Mouse (Mus musculus): Measurements from ENCODE around the gene Rp9. TPM values are rescaled to one million over a fixed set of nuclear protein-coding genes. Genes with fewer than 3 reads are reported as not detected.

Rp9 gene
- polyA plus RNA-seq (2012; ENCODE audit: insufficient read depth, insufficient read length, missing spikeins) = 65.4 and 89.1 TPM in 2 replicates

DNA sequence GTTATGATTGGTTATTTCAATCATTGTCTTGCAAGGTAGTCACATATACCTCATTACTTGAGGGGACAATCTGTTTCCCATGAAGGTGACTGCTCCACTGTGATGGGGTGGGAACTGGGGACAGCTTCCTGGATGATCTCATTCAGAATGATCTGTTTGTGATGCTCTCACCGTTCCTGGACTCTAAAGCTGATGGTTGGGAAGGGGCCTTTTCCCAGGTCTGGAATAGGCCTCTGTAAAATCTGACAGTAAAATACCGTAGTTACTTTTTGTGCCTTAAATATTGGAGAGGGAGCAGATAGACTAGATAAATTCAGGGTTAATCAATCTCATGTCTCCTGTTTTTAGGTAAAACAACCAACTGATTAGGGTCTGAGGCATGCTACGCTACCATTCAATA is at the start of gene Rp9:
Rp9 (minus strand) TSS at position 101 of the 400 bp plus-strand sequence.
- H3K27ac ChIP-seq (ENCODE audit: insufficient read depth, low read depth, low read length) = no peak within 1 kb of the TSS
- H3K4me1 ChIP-seq (ENCODE audit: control insufficient read depth, insufficient read depth, low read length) = no peaks in the 10 kb centered on the region
- no peak for TF ChIP-seq CTCF (IDR thresholded peaks at IDR 0.05; ENCODE audit: low read depth, low read length)
- TF ChIP-seq POLR2A (IDR thresholded peaks at IDR 0.05; ENCODE audit: borderline replicate concordance, low read depth, low read length) = no peak
- peak within 1 kb of the TSS; percentile 44 for H3K4me3 ChIP-seq (ENCODE audit: insufficient read depth, low read length)

DNA sequence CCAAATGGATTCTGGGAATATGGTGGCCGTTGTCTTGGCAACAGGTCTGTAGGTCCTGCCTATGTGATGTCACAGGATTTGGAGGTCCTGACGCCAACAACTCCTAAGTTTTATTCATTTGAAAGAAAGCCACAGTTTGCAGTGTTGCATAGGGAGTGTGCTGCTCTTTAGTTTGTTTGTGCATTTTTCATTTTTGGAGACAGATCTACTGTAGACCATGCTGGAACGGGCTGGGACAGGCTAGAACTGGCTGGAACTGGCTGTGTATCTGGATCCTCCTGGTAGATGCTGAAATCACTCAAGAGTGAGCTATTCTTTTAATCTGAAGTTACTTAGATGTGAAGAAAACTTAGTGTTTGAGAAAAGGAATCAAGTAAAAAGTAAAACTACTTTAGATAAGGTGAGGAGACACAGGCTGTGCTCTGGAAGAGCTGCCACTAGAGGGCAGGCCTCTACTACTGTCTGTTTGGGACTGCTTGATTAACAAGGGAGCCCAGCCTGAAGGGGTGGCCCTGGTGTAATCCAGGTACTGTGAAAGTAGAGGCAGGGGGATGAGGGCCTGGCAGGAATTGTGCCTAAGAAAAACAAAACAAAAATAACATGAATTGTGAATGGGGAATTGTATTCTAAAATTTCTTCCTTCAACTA is 49.0 kb upstream of the Rp9 start:
- Histone ChIP-seq H3K4me3 (ENCODE audit: insufficient read depth, low read length) (no peak overlapping the region), H3K27ac (ENCODE audit: insufficient read depth, low read depth, low read length) (no peak overlapping the region), H3K4me1 (ENCODE audit: control insufficient read depth, insufficient read depth, low read length) (no peaks in the 10 kb centered on the region)
- peak; percentile 81 for TF ChIP-seq CTCF (IDR thresholded peaks at IDR 0.05; ENCODE audit: low read depth, low read length)
- no peak for TF ChIP-seq POLR2A (IDR thresholded peaks at IDR 0.05; ENCODE audit: borderline replicate concordance, low read depth, low read length)

DNA sequence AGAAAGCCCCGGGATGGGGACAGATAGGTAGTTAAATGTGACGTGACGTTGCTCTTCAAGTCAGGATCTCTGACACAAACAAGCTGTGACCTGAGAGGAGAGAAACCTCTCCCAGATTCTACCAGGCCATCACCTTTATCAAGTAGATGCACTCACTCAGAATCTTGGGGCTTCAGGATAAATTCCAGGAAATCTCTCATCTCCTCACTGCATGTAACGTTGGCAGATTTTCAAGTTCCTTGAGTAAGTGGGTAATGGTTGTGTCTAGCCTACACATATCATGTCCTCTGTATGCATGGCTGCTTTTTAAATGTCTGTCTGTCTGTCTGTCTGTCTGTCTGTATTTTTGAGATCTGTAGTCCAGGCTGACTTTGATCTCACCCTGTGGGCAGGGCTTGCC is 45.5 kb upstream of the Rp9 start:
- H3K4me1 ChIP-seq (ENCODE audit: control insufficient read depth, insufficient read depth, low read length) = no peaks in the 10 kb centered on the region
- no peak overlapping the region for H3K4me3 ChIP-seq (ENCODE audit: insufficient read depth, low read length)
- H3K27ac ChIP-seq (ENCODE audit: insufficient read depth, low read depth, low read length) = no peak overlapping the region
- TF ChIP-seq POLR2A (IDR thresholded peaks at IDR 0.05; ENCODE audit: borderline replicate concordance, low read depth, low read length) (no peak), CTCF (IDR thresholded peaks at IDR 0.05; ENCODE audit: low read depth, low read length) (no peak)

DNA sequence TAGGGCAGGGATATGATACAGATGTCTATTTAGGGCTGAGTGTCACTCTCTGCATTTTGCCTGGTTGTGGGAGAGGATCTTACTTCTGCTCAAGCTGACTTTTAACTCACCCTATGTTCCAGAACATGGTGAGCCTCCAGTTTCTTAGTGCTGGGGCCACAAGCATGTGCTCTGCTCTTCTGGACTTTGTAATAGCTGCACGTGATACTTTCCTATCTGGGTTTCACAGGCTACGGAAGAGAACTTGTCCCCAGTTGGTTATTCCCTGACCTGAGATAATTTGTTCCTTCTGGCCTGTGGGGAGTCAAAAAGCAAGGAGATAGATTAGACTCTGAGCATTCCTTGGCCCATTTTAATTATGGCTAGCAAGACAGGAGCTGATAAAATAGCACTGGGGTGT is 36.0 kb upstream of the Rp9 start:
- no peak overlapping the region for H3K4me3 ChIP-seq (ENCODE audit: insufficient read depth, low read length)
- no peak for TF ChIP-seq CTCF (IDR thresholded peaks at IDR 0.05; ENCODE audit: low read depth, low read length)
- no peak for TF ChIP-seq POLR2A (IDR thresholded peaks at IDR 0.05; ENCODE audit: borderline replicate concordance, low read depth, low read length)
- H3K4me1 ChIP-seq (ENCODE audit: control insufficient read depth, insufficient read depth, low read length) = no peaks in the 10 kb centered on the region
- no peak overlapping the region for H3K27ac ChIP-seq (ENCODE audit: insufficient read depth, low read depth, low read length)

DNA sequence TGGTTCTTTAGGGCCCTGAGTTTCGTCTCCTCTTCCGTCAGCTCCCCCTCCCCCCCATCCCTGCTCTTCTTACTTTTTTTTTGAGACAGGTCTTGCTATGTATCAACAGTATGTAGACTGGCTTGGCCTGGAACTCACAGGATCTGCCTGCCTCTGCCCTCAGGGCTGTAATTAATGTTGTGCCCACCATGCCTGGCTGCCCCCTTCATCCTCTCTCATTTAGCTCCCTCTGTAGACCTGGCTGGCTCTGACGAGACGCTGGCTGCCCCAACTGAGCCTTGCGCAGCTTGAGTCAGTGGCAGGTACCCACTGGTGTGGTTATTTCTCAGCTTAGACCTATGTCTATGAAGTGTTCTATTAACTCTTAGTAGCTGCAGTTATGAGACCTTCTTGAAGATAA is 34.0 kb upstream of the Rp9 start:
- no peak for TF ChIP-seq POLR2A (IDR thresholded peaks at IDR 0.05; ENCODE audit: borderline replicate concordance, low read depth, low read length)
- no peak for TF ChIP-seq CTCF (IDR thresholded peaks at IDR 0.05; ENCODE audit: low read depth, low read length)
- Histone ChIP-seq H3K4me3 (ENCODE audit: insufficient read depth, low read length) (no peak overlapping the region), H3K27ac (ENCODE audit: insufficient read depth, low read depth, low read length) (no peak overlapping the region), H3K4me1 (ENCODE audit: control insufficient read depth, insufficient read depth, low read length) (no peaks in the 10 kb centered on the region)

DNA sequence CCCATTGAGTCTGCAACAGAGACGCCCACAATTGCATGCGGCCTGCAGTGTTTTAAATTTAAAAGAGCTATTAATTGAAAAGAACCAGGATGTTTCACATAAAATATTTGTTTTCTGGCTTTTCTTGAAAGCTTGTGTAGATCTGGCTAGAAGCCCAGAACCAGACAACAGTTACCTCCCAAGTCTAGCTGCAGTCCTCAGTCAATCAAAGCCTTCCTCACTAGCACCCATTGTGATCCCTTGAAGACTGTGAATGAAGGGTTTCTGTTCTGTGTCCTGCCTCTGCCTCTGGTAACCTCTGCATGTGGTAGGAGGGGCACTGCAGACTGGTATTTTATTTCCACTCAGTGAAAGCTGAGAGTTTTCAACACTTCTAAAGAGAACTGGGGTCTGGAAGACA is 33.4 kb upstream of the Rp9 start:
- no peak overlapping the region for H3K4me3 ChIP-seq (ENCODE audit: insufficient read depth, low read length)
- TF ChIP-seq CTCF (IDR thresholded peaks at IDR 0.05; ENCODE audit: low read depth, low read length) (no peak), POLR2A (IDR thresholded peaks at IDR 0.05; ENCODE audit: borderline replicate concordance, low read depth, low read length) (no peak)
- no peak overlapping the region for H3K27ac ChIP-seq (ENCODE audit: insufficient read depth, low read depth, low read length)
- no peaks in the 10 kb centered on the region for H3K4me1 ChIP-seq (ENCODE audit: control insufficient read depth, insufficient read depth, low read length)

DNA sequence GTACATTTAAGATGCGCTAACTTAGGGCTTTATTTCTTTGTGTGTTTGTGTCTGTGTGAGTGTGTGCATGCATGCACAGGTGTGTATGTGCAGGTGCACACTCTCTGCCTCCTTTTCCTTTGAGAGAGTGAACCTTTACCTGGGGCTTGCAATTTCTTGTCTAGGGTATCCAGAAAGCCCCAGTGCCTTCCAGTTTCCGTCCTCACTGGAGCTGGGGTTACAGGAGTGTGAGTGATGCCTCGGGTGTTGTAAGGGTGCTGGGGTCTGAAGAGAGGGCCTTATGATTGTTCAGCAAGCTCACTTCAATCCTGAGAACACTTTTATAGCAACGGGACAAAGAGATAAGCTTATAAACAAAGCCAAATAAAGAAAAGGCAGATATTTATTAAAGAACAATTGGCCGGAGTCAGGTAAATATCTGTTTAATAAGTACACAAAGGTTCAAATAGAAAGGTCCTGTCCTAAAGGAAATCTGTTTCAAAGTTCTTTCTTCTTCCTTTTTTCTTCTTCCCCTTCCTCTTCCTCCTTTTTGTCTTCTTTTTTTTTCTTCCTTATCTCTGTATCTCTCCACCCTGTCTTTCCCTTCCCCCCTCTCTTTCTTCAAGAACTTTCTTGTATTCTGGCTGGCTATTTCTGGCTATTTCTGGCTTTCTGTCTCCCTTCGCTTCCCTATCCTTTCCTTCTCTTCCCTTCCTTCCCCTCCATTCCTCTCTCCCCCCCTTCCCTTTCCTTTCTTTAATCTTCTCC is 27.7 kb upstream of the Rp9 start:
- Histone ChIP-seq H3K4me3 (ENCODE audit: insufficient read depth, low read length) (no peak overlapping the region), H3K4me1 (ENCODE audit: control insufficient read depth, insufficient read depth, low read length) (peaks cover 6% of the 10 kb centered on the region; the same call in 1 of the 2 replicates), H3K27ac (ENCODE audit: insufficient read depth, low read depth, low read length) (no peak overlapping the region)
- TF ChIP-seq POLR2A (IDR thresholded peaks at IDR 0.05; ENCODE audit: borderline replicate concordance, low read depth, low read length) = no peak
- no peak for TF ChIP-seq CTCF (IDR thresholded peaks at IDR 0.05; ENCODE audit: low read depth, low read length)

DNA sequence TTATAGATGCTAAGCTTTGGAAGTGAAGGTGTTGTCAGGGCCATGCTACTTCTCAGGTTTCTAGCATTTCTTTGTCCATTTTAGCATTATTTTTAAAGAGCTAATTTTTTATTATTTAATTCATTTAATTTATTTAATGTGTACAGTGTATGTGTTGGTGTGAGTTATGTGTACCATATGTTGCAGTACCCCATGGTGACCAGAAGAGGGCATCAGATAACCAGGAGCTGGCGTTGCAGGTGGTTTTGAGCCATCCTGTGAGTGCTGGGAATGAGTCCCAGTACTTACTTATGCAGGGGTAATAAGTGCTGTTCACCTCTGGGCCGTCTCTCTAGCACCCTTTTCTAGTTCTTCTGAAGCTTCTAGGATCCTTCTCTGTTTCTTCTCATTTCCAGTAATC is 25.6 kb upstream of the Rp9 start:
- no peak overlapping the region for H3K27ac ChIP-seq (ENCODE audit: insufficient read depth, low read depth, low read length)
- no peak overlapping the region for H3K4me3 ChIP-seq (ENCODE audit: insufficient read depth, low read length)
- H3K4me1 ChIP-seq (ENCODE audit: control insufficient read depth, insufficient read depth, low read length) = peaks cover 6% of the 10 kb centered on the region; the same call in 1 of the 2 replicates
- TF ChIP-seq POLR2A (IDR thresholded peaks at IDR 0.05; ENCODE audit: borderline replicate concordance, low read depth, low read length) = no peak
- TF ChIP-seq CTCF (IDR thresholded peaks at IDR 0.05; ENCODE audit: low read depth, low read length) = no peak

DNA sequence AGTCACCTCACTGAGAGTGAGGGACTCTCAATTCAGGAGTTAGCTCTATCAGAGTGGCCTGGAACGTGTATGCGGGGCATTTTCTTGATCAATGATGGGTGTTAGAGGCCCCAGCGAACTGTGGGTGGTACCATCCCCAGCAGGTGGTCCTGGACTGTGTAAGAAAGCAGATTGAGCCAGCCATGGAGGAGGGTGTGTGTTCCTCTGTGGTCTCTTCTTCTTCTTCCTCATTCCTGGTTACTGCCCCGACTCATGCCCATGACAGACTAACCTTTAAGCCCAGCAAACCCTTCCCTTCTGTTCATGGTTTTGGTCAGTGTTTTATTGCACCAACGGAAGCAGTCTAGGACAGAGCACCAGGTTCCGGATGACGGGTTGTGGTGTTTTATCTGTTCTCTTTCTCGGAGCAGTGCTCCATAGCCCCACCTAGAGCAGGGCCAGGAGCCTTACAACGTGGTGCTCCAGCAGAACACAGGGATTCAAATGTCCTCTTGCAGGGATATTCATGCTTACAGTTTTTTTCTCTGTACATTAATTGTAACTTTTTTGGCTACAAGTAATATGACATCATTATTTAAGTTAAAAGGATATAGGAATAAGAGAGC is 24.8 kb upstream of the Rp9 start:
- H3K4me3 ChIP-seq (ENCODE audit: insufficient read depth, low read length) = no peak overlapping the region
- TF ChIP-seq CTCF (IDR thresholded peaks at IDR 0.05; ENCODE audit: low read depth, low read length) = no peak
- no peak for TF ChIP-seq POLR2A (IDR thresholded peaks at IDR 0.05; ENCODE audit: borderline replicate concordance, low read depth, low read length)
- H3K4me1 ChIP-seq (ENCODE audit: control insufficient read depth, insufficient read depth, low read length) = peaks cover 6% of the 10 kb centered on the region; the same call in 1 of the 2 replicates
- H3K27ac ChIP-seq (ENCODE audit: insufficient read depth, low read depth, low read length) = no peak overlapping the region

DNA sequence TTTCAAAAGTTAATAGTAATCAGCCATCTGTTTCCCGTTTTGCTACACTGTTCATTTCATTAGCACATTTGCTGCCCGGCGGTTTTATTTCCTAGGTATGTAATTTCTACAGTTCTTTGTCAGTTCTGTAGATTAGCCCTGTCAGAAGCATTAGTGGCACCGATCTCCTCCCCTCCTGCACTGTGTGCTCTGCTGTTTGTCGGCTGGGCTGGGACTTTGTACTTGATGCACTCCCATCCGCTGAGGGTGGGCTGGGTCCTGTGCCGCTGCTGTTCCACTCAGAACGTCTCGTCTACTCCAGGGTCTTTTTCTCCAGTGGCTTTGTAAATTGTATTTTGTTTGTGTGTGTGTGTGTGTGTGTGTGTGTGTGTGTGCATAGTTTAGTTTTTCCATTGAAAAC is 19.4 kb upstream of the Rp9 start:
- Histone ChIP-seq H3K4me1 (ENCODE audit: control insufficient read depth, insufficient read depth, low read length) (no peaks in the 10 kb centered on the region), H3K4me3 (ENCODE audit: insufficient read depth, low read length) (no peak overlapping the region), H3K27ac (ENCODE audit: insufficient read depth, low read depth, low read length) (no peak overlapping the region)
- TF ChIP-seq POLR2A (IDR thresholded peaks at IDR 0.05; ENCODE audit: borderline replicate concordance, low read depth, low read length) = no peak
- no peak for TF ChIP-seq CTCF (IDR thresholded peaks at IDR 0.05; ENCODE audit: low read depth, low read length)
